Mouse (Mus musculus) heart, embryonic 14.5 days (tissue): ENCODE data around the gene Fam104a. TPM values are rescaled to one million over a fixed set of nuclear protein-coding genes. Genes with fewer than 3 reads are reported as not detected.

Experiments used
- ATAC-seq: fragments of 200-750 bp; cut with Nextera tagmentation; 2 replicates; pipeline ENCODE4 v1.8.0; 2017; ENCODE audit warnings: low read depth, moderate TSS enrichment; ENCODE audit not compliant: insufficient number of reproducible peaks, insufficient read depth, low FRiP score
- H3K27ac ChIP-seq, 2 experiments: fragments of 200-500 bp in 1 of 2; fragments of 300-500 bp in 1 of 2; sonication (generic) in 1 of 2; replicated peaks in 1 of 2; 2 replicates each; pipeline ENCODE4 v1.5.1; 2012 to 2014; ENCODE audit warnings: low read depth in 2 of 2, low read length in 2 of 2, control low read depth in 1 of 2, mild to moderate bottlenecking in 1 of 2, mixed read lengths in 1 of 2; ENCODE audit not compliant: control insufficient read depth in 1 of 2, insufficient read depth in 1 of 2
- H3K27me3 ChIP-seq: fragments of 300-500 bp; sonication (generic); 2 replicates; pipeline ENCODE4 v1.6.1; 2014; ENCODE audit warnings: mild to moderate bottlenecking, low read length, control low read depth; ENCODE audit not compliant: control insufficient read depth, insufficient read depth
- H3K36me3 ChIP-seq: fragments of 300-500 bp; sonication (generic); 2 replicates; pipeline ENCODE4 v1.6.1; 2014; ENCODE audit warnings: mild to moderate bottlenecking, control low read depth, low read length, mixed read lengths; ENCODE audit not compliant: control insufficient read depth, insufficient read depth
- H3K4me1 ChIP-seq, 2 experiments: fragments of 200-500 bp in 1 of 2; fragments of 300-500 bp in 1 of 2; sonication (generic) in 1 of 2; 2 replicates each; pipeline ENCODE4 v1.6.1; 2012 to 2014; ENCODE audit warnings: low read length in 2 of 2, control low read depth in 1 of 2, mixed read lengths in 1 of 2; ENCODE audit not compliant: control insufficient read depth in 2 of 2, insufficient read depth in 2 of 2
- H3K4me2 ChIP-seq: fragments of 300-500 bp; sonication (generic); 2 replicates; pipeline ENCODE4 v1.6.1; 2014; ENCODE audit warnings: mild to moderate bottlenecking, low read length
- H3K4me3 ChIP-seq, 2 experiments: fragments of 200-500 bp in 1 of 2; fragments of 300-500 bp in 1 of 2; sonication (generic) in 1 of 2; 2 replicates each; pipeline ENCODE4 v1.5.1; 2012 to 2014; ENCODE audit warnings: low read length in 2 of 2, mild to moderate bottlenecking in 2 of 2, control low read depth in 1 of 2, low read depth in 1 of 2, moderate library complexity in 1 of 2; ENCODE audit not compliant: control insufficient read depth in 1 of 2, insufficient read depth in 1 of 2
- H3K9ac ChIP-seq: fragments of 300-500 bp; sonication (generic); 2 replicates; pipeline ENCODE4 v1.6.1; 2014; ENCODE audit warnings: mild to moderate bottlenecking, low read length
- H3K9me3 ChIP-seq: fragments of 300-500 bp; sonication (generic); 2 replicates; pipeline ENCODE4 v1.6.1; 2016; ENCODE audit warnings: low read length, control low read depth; ENCODE audit not compliant: control insufficient read depth
- WGBS: fragments of 180-500 bp; shearing (Covaris S2); extraction: QIAGEN DNeasy Blood & Tissue Kit; methylation state at CpG from one replicate; pipeline ENCODE4 v1.1.7; 2014; 5-methylcytosine and 5-hydroxymethylcytosine counted together
- polyA plus RNA-seq: library from polyadenylated mRNA; unstranded; fragments of >200 nt; fragmentation: Nextera tagmentation; extraction: Ambion mirVana; gene quantifications from 2 replicates; pipeline ENCODE4 v1.2.1, GENCODE M21; 2014

Gene Fam104a
- polyA plus RNA-seq, 1 experiment from 2014 or later: 44.8 TPM

DNA sequence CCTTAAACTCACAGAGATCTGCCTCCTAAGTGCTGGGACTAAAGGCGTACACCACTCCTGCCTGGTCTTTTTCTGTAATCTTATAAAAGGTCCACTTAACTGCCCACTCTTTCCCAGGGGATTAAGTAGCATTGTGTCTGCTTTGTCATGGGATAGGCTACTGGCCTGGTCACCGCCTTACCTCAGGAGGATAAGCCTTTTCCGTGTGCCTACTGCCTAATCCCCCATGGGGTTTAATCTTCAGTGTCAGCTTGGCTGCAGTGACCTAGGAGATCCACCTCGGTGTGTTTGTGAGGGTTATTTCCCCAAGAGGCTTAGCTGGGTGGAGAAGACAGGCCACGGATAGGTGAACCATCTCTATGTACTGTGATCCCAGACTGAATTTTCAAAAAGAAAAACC is 13.6 kb upstream of the Fam104a start:
- no peaks in the 10 kb centered on the region for H3K4me1 ChIP-seq
- 0 out of 2 replicates have a peak, but pooled peaks cover 4% of the 10 kb centered on the region for H3K9me3 ChIP-seq
- H3K27ac ChIP-seq: no peak overlapping the region
- peaks cover 37% of the 10 kb centered on the region for H3K36me3 ChIP-seq
- no peaks in the 10 kb centered on the region for H3K27me3 ChIP-seq
- no peak overlapping the region for H3K4me3 ChIP-seq
- no peak overlapping the region for H3K4me2 ChIP-seq
- ATAC-seq: no peak
- no peak overlapping the region for H3K9ac ChIP-seq
- WGBS: 65% methylated on average over 5 of the region's 5 CpGs

DNA sequence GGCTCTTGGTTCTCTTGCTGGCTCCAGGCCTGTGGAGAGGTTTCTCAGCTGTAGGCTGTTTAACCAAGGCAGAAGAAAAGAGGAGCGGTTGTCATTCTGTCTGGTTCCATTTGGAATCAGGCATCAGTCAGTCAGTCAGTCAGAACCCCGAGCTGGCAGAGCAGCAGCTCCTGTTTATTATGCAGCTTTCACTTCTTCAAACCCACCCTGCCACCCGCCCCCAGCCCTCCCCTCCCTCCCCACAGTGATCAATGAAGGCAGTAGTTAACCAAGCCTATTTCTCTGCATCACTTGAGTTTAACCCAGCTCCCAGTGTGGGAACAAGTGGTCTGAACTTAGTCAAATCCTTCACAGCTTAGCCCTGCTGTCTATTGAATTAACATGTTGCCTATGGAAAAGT is 7.9 kb upstream of the Fam104a start:
- Histone ChIP-seq H3K9ac (no peak overlapping the region), H3K36me3 (peaks cover 86% of the 10 kb centered on the region), H3K9me3 (0 out of 2 replicates have a peak, but pooled peaks cover 4% of the 10 kb centered on the region), H3K4me2 (no peak overlapping the region), H3K27ac (no peak overlapping the region), H3K27me3 (no peaks in the 10 kb centered on the region), H3K4me1 (no peaks in the 10 kb centered on the region), H3K4me3 (no peak overlapping the region)
- 77% methylated on average over 3 of the region's 3 CpGs for WGBS
- no peak for ATAC-seq

DNA sequence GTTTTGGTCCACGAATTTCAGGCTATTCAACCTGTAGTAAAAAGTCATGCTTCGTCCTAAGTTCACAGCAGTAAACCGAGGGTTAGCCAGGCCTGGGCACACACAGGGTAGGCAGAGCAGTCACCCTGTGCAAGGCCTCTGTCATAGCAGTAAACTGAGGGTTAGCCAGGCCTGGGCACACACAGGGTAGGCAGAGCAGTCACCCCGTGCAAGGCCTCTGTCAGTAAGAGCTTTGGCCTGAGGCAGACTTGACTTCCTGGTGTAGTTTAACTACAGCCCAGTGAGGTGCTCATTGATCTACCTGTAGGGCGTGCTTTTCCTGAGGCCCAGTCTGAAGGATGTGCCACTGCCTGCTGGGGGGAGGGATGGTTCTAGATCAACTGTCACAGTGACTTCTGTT is 7.4 kb upstream of the Fam104a start:
- no peaks in the 10 kb centered on the region for H3K27me3 ChIP-seq
- peaks cover 89% of the 10 kb centered on the region for H3K36me3 ChIP-seq
- H3K4me2 ChIP-seq: no peak overlapping the region
- ATAC-seq: no peak
- H3K27ac ChIP-seq: no peak overlapping the region
- H3K9me3 ChIP-seq: 0 out of 2 replicates have a peak, but pooled peaks cover 4% of the 10 kb centered on the region
- 86% methylated on average over 5 of the region's 5 CpGs for WGBS
- no peak overlapping the region for H3K9ac ChIP-seq
- H3K4me3 ChIP-seq: no peak overlapping the region
- no peaks in the 10 kb centered on the region for H3K4me1 ChIP-seq

DNA sequence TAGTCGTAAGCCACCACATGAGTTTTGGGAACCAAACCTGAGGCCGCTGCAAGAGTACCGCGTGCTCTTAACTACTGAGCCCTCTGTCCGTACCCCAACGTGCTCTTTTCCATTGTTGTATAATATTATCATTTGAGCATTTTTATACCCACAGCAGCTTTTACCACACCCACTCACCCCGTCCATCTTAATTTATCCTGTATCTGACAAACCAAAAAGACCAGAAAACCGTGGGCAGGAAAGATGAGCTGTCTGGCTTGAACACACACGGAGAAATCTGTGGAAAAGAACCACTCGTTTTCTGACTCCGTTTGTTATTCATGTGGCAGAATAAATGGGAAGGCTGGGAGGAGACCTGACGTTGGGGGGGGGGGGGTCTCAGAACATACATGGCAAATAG is 6.6 kb upstream of the Fam104a start:
- ATAC-seq: no peak
- no peak overlapping the region for H3K4me3 ChIP-seq

DNA sequence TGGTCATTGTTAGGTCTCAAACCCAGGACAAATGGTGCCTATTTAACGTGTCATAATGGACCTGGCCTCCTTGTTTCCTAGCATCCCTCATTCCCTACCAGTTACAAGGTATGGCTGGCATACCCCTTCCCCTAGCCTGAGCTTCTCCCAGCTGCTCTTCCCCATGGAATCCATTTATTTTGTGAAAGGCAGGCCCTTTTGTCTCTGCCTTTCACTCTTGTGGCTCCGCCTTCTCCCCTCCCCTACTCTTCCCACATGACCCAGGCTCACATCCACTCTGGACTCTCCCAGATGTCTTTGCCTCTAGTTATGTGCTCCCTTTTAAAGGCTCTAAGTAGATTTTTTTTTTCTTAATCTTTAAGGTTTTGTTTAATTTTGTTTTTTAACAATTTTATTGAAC is 3.1 kb upstream of the Fam104a start:
- Histone ChIP-seq H3K4me1 (peaks cover 3 to 19% of the 10 kb centered on the region in 2 experiments; a peak in 3 of 4 replicates), H3K27ac (no peak overlapping the region), H3K9ac (no peak overlapping the region), H3K36me3 (peaks cover 52% of the 10 kb centered on the region), H3K27me3 (no peaks in the 10 kb centered on the region), H3K4me2 (no peak overlapping the region), H3K4me3 (no peak overlapping the region), H3K9me3 (no peaks in the 10 kb centered on the region)
- no peak for ATAC-seq
- 83% methylated on average over 2 of the region's 2 CpGs for WGBS

More for the DNA sequence above, 6.6 kb upstream of the Fam104a start:
- Histone ChIP-seq H3K9me3 (0 out of 2 replicates have a peak, but pooled peaks cover 1% of the 10 kb centered on the region), H3K36me3 (peaks cover 86% of the 10 kb centered on the region), H3K9ac (no peak overlapping the region), H3K4me2 (no peak overlapping the region), H3K27ac (no peak overlapping the region), H3K27me3 (no peaks in the 10 kb centered on the region), H3K4me1 (peaks cover 0 to 4% of the 10 kb centered on the region in 2 experiments; a peak in 1 of 4 replicates)
- 92% methylated on average over 12 of the region's 12 CpGs for WGBS

DNA sequence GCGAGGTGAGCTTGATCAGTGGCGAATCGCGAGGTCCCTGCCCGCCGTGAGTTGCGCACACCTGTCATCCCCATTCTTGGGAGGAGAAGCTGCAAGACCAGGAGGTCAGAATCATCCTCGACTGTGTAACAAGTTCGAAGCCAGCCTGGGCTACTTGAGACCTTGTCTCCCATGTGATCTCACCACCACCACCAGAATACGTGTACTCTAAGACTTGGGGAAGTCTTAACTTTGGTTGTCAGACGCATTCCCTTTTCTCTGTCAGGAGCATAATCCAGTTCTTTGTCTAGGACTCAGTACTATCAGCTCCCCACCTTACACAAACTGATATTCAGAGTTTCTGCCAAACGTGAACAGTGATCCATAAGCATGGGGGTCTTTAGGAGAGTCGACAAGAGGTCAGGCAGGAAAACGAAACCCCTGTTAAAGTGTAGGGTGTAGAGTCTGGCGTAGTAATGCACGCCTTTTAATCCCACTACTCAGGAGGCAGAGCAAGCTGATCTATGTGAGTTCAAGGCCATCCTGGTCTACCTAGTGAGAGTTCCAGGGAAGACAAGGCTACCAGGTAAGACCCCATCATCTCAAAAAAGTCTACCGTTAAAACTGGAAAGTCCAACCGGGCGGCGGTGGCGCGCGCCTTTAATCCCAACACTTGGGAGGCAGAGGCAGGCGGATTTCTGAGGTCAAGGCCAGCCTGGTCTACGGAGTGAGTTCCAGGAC is 912 bp upstream of the Fam104a start:
- peaks cover 6 to 30% of the 10 kb centered on the region in 2 experiments for H3K4me1 ChIP-seq
- peaks cover 30% of the 10 kb centered on the region for H3K36me3 ChIP-seq
- H3K9me3 ChIP-seq: no peaks in the 10 kb centered on the region
- H3K27me3 ChIP-seq: no peaks in the 10 kb centered on the region
- ATAC-seq: no peak
- H3K4me3 ChIP-seq: peak overlapping the region; percentile 87 to 91
- peak overlapping the region in 1 of 2 experiments; percentile 96; a peak in 2 of 4 replicates for H3K27ac ChIP-seq
- peak overlapping the region; percentile 93 for H3K9ac ChIP-seq
- WGBS: 40% methylated on average over 25 of the region's 25 CpGs
- peak overlapping the region; percentile 84 for H3K4me2 ChIP-seq

DNA sequence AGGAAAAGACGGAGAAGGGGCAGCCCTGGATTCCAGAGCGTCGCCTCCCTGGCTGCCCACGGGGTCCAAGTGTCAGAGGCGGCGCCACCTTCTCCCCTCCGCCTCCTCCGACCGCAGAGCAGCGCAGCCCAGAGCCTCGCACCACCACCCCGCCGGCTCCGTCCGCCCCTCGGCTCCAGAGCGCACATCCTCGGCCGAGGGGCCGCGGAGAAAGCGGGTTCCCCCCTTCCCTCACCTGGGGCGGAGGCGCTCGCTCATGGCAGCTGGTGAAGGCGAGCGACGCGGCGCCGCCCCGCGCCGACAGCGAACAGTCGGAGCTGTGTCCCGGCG is 363 bp downstream of the Fam104a start:
- no peaks in the 10 kb centered on the region for H3K9me3 ChIP-seq
- peak; percentile 60 for ATAC-seq
- H3K9ac ChIP-seq: peak overlapping the region; percentile 93
- peaks cover 6 to 34% of the 10 kb centered on the region in 2 experiments for H3K4me1 ChIP-seq
- H3K27ac ChIP-seq: peak overlapping the region; percentile 96
- WGBS: 1% methylated on average over 17 of the region's 38 CpGs
- no peaks in the 10 kb centered on the region for H3K27me3 ChIP-seq
- H3K4me3 ChIP-seq: peak overlapping the region; percentile 87 to 97
- H3K36me3 ChIP-seq: peaks cover 18% of the 10 kb centered on the region
- H3K4me2 ChIP-seq: peak overlapping the region; percentile 78
